Mouse (Mus musculus): ENCODE measurements around the gene Nop14.
"Not testable (repeated sequence)": the region's sequence is repeated elsewhere in the genome, so short reads cannot be mapped to it uniquely, and the experiment has no call there.

Gene Nop14

DNA sequence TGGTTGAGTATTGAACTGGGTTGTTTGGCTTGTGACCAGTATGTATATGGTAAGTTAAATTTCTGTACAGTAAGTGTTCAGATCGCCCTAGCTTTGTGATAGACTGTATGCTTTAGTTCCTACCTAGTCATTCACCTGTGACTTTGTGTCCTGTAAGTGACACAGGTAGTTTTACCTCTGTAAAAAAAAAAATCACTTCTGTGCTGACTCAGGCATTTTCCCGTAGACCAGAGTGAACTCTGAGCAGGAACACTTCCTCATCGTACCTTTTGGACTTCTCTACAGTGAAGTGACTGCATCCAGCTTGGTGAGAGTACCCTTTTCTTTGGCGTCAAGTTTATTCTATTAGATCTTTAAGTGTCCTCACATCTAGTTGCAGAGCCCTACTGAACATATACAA, 50.0 kb downstream of the Nop14 start:
- no peak for DNase-seq (ENCODE audit: low spot score)

DNA sequence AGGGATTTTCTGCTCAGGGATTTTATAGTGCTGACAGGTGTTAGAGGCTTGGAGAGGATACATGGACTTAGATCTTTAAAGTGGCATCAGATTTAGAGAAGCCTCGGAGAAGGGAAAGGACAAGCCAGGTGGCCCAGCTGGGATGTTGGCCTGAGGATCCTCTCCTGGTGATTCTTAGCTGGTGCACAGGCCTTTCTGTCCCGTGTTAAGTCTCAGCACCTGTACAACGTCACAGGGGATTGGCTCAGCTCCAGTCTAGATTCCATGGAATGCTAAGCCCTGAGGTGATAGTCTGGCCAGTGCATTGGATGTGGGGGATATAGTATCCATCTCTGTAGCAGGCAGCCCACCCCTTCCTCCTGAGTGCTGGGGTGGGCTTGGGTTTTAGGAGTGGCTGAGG, 51.7 kb downstream of the Nop14 start:
- DNase-seq (ENCODE audit: low spot score) = no peak

DNA sequence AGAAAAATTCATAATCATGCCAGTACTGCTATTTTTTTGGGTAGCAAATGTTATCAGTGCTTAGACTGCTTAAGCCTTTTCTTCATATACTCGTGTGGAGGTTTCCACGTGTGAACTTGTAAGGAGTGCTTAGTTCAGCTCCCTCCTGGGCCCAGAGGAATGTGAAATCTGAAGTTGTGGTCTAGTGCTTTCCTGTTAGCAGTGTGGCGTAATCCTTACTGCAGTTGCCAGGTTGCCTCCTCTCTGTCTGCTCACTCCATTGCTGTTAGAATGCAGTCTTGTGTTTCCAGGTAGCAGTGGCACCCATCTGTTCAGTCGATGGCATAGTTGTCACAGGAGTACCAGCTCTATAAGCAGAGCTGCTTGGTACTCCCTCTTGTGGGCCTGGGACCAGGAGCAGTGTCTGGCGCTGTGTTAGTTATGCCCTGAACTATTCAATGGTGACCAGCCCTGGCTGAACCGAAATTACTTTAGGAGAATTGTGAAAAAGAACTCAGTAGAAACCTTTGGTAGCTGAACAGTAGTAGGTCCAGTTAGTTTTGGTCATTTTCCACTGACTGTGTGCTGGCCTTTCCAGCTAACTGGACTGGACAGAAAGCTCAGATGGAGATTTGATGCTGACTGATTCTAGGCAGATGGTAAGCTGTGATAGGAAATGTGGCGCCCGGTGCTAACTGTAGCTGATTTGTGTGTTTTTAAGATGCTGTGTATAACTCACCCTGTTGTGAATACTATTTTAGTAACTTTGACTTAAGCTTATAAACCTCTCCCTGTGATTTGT, 52.7 kb downstream of the Nop14 start:
- no peak for DNase-seq (ENCODE audit: low spot score)

DNA sequence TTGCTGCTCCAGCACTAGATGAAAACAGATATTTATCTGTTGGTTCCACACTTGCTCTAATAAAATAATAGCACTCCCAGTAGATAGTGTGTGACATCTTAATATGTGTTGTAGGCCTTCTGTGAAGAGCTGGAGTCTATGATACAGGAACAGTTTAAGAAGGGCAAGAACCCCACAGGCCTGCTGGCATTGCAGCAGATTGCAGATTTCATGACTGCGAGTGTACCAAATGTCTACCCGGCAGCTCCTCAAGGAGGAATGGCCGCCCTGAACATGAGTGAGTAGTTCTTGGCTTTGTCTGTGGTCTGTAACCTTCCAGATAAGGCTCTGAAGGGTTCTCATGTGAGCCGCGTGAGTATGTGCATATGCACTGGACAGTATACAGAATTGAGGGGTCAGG, 55.4 kb downstream of the Nop14 start:
- no peak for DNase-seq (ENCODE audit: low spot score)

DNA sequence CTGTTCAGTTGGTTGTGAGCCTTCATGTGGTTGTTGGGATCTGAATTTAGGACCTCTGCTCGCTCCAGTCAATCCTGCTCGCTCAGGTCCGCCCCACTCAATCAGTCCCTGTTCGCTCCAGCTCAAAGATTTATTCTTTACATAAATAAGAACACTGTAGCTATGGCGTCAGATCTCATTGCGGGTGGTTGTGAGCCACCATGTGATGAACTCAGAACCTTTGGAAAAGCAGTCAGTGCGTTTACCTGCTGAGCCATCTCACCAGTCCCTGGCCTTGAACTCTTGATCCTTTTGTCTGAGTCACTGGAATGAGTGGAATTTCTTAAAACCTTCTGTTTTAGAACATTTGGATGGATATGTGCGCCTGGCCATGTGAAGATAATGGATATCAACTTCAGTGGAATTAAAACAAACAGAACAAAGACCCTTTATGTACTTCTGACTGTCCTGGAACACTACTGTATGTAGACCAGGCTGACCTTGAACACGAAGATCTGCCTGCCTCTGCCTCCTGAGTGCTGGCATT, 66.7 kb downstream of the Nop14 start:
- DNase-seq (ENCODE audit: low spot score) = no peak

DNA sequence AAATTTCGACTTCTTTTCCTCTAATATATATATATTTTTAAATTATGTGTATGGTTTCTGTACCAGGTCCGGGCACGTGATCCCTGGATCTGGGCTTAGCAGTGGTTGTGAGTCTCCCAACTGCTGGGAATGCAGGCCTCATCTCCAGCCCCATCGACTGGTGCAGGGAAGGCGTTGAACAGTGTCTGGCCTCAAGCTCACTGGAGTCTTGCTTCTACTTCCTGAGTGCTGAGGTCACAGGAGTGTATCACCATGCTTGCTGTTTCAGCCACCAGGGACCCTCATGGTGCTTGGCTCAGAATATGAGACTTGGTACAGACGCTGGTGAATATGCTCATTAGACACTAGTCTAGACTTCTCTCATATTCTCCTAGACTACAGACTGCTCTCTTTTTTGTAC, 67.3 kb downstream of the Nop14 start:
- DNase-seq (ENCODE audit: low spot score) = no peak

DNA sequence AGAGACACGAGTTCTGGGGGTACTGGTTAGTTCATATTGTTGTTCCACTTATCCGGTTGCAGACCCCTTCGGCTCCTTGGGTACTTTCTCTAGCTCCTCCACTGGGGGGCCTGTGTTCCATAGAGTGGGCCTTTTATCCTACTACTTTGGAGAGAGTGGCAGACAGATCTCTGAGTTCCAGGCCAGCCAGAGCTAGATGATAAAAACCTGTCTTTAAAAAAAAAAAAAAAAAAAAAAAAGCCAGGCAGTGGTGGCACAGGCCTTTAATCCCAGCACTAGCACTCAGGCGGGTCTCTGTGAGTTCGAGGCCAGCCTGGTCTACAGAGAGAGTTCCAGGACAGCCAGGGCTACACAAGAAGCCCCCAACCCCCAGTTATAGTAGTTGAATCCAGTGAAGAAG, 67.7 kb downstream of the Nop14 start:
- DNase-seq (ENCODE audit: low spot score) = not testable (repeated sequence)

DNA sequence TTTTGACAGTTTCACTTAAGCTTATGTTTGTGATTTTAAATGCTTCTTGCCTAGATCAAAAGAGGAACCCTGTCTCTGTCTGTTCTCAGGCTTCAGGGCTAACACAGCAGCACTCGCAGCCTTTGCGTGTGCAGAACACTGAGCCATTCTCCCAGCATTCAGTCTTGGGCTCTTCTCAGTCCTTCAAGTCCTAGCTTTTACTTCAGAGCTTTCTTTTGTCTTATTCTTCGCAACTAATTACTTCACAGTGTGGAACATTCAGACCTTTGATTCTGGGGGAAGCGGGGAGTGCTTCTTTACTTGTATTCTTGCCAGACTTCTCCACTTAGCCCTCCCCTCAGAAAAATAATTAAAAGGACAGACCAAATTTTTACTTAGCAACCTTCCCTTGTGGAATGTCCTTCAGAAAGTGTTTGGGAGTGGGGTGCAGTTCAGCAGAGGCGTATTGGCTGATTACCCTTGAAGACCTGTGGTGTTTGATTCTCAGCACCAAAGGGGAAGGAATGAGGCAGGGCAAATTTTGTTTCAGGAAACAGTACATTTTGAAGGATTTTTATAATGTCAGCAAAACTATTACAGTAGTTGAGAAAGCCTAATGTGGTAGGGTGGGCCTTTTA, 68.5 kb downstream of the Nop14 start:
- DNase-seq (ENCODE audit: low spot score) = no peak

DNA sequence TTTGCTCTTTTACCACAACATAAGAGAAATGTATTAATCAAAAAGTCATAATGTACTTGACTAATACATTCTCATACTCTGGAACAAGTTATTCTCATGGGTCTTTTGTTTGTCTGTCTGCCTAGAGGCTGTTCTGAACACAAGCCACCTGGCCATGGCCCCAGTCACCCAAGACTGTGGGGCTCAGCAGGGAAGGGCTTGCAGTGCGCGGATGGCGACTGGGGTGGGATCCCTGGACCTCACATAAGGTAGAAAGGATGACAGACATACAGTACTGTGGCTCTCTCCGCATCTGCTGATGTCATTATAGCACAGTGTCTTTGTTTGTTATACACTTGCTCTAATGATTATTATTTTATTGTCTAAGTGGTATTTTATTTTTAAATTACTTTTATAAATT, 69.2 kb downstream of the Nop14 start:
- no peak for DNase-seq (ENCODE audit: low spot score)

DNA sequence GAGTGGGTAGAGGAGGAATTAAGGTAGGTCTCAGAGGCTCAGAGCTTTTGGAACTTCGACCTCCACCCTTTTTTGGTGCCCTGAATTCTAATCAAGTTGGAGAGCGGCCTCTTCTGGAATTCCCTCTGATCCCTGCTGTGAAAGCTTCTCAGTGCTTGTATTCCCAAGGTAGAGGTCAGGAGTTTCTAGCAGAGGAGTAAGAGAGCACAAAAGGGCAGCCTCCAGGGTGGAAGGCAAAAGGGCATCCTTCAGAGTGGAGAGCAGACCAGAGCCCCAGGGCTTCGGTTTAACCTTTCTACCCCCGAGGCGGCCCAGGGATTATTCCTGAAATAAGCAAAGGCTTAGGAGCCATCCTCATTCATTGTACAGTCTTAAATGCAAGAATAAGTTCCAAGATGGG, 69.9 kb downstream of the Nop14 start:
- no peak for DNase-seq (ENCODE audit: low spot score)
